Mouse (Mus musculus) liver (tissue): Measurements from ENCODE around the gene Kcna7.
A peak's percentile ranks its signal among the peaks of the same experiment; 100 is the strongest.
"Not testable (repeated sequence)": the region's sequence is repeated elsewhere in the genome, so short reads cannot be mapped to it uniquely, and the experiment has no call there.

Experiments
- DNase-seq: peaks from one replicate; pipeline ENCODE4 v3.0.0-alpha.2; 2020; ENCODE audit warnings: mixed read lengths

Gene Kcna7

GRCm38 (mm10) chr7:45395578-45396336 lies 9.7 kb upstream of the Kcna7 start, which contains the start of gene Snrnp70:
Snrnp70 (minus strand) TSS chr7:45395742.
- DNase-seq: peak; percentile 100

GRCm38 (mm10) chr7:45396337-45396775 lies 9.1 kb upstream of the Kcna7 start:
- not testable (repeated sequence) for DNase-seq

DNA sequence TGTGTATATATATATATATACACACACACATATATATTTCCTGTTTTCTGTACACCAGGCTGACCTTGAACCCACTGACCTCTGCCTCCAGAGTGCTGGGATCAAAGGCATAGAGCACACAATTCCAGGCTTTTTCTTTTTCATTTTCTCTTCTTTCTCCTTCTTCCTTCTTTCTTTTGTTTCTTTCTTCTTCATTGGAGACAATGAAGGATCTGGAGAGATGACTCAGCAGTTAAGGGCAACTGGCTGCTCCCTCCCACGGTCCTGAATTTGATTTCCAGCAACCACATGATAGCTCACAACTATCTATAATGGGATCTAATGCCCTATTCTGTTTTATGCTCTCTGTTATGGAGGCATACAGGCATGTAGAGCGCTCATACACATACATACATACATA lies 8.7 kb upstream of the Kcna7 start:
- DNase-seq: no peak

DNA sequence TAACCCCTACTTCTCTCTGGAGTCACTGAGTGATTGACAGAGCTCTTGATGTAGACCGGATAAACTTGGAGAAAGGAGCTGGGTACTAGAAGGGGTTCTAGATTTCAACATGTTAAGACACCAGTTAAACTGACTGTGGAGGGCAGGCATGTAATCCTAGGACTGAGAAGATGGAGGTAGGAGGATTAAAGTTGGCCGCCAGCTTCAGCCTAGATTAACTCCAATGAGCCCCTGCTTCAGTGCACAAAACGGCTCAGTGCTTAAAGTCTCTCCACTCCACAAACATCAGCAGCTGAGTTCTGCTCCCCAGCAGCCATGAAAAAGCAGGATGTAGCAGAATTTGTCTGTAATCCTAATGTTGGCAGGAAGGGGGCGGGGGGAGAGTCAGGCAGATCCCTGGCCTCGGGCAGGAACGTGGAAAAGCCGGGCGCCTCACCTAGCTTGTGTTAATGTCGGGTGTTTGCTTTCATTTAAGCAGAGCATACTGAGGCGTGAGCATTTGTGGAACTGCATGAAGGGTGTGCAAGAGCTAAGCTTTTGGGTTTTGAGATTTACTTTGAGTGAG lies 3.9 kb upstream of the Kcna7 start:
- no peak for DNase-seq

DNA sequence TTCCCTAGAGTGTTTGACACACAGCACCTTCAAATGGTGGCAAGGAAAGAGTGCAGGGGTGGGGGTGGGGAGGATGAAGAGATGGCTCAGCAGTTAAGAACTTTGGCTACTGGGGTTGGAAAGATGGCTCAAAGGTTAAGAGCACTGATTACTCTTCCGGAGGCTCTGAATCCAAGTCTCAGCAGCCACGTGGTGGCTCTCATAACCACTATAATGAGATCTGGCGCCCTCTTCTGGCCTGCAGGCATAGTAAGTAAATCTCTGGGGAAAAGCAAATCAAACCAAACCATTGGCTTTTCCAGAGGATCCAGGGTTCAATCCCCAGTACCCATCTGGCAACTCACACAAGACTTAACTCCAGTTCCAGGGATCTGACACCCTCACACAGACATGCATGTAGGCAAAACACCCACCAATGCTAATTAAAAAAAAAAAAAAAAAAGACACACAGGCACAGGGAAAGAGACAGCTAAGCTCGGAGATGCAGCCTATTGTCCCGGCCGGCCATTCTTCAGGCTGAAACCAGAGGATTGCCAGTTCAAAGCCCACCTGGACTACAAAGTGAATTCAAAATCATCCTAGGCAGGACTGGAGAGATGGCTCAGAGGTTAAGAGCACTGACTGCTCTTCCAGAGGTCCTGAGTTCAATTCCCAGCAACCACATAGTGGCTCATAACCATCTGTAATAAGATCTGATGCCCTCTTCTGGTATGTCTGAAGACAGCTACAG lies 1.8 kb upstream of the Kcna7 start:
- DNase-seq: peak; percentile 77

- DNase-seq: no peak
These were observed 1.0 kb downstream of the Kcna7 start for GRCm38 (mm10) chr7:45406157-45407156.

- DNase-seq: no peak
These were observed 2.4 kb downstream of the Kcna7 start for GRCm38 (mm10) chr7:45407836-45408235.

DNA sequence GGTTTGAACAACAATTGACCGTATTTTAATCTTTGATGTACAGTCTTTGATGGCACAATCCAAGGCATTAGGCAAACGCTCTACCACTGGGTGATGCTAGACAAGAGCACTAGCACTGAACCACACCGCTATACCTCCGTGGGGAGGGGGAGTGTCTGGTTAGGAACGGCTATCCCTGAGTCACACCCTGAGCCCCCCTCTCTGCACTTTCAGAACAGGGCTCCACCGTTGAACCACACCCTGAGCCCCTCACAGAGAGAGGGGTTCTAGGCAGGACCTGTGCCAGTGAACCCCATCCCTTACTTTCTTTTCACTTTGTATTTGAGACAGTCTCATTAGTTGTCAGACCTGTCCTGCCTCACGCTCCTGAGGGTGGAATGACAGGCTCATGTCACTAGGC lies 2.9 kb downstream of the Kcna7 start:
- no peak for DNase-seq

DNA sequence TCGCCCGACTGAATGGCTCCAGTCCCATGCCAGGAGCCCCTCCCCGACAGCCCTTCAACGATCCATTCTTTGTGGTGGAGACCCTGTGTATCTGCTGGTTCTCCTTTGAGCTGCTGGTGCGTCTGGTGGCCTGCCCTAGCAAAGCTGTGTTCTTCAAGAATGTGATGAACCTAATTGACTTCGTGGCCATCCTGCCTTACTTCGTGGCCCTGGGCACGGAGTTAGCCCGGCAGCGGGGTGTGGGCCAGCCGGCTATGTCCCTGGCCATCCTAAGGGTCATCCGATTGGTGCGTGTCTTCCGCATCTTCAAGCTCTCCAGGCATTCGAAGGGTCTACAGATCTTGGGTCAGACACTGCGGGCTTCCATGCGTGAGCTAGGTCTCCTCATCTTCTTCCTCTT lies 3.5 kb downstream of the Kcna7 start:
- DNase-seq: no peak

DNA sequence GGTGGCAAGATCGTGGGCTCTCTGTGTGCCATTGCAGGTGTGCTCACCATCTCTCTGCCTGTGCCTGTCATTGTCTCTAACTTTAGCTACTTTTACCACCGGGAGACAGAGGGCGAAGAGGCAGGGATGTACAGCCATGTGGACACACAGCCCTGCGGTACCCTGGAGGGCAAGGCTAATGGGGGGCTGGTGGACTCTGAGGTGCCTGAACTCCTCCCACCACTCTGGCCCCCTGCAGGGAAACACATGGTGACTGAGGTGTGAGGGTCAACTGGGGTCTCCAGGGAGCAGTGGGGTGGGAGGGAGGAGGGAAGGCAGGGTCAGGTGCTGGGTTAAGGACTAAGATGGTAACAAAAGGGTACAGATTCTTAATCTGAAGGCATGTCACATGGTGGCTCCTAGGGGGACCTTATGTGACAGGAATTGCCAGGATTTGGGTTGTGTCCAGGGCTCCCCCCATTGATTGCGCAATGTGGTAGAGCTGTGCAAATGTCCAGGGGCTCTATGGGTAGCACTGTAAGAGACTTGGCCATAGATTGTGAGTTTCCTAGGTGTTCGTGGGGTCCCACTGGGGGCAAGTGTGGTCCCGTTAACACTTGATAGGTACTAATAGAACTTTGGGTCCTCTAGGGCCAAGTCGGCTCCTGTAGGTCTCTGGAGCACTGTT lies 4.2 kb downstream of the Kcna7 start:
- no peak for DNase-seq

GRCm38 (mm10) chr7:45412421-45412820 lies 7.0 kb downstream of the Kcna7 start:
- DNase-seq: no peak

DNA sequence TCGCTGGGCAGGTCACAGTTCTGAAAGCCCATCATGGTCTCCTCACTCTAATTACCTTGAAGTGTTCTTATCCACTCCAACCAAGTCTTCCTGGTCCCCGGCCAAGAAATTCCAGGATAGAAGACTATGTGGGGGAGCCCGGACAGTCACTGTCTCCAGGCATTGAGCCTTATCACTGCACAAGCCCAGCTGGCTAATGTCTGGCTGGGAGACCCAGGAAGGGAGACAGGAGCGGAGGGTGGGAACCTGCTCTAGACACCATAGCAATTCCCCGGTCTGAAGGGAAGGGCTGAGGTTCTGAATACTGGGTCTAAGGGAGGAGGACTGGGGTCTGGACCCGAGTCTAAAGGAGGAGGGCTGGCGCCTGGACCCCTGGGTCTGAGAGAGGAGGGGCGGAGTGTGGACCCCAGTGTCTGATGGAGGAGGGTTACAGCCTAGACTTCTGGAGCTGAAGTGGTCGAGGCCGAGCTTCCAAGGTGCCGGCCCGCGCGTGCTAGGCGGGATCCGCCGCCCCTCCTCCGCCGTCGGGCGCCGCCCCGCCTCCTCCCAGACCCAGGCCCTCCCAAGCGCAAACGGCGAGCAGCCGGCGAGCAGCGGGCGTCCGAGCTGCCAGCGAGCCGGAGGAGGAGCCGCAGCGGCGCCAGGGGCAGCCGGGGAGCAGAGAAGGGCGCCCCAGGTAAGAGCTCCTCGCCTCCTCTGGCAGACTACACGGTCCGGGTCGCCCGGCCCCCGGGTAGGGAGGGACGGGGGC lies 7.8 kb downstream of the Kcna7 start, which contains the start of gene Ntf5:
Gene Ntf5, plus strand, starts transcription at position 583 of the 751 bp plus-strand sequence.
- peak; percentile 44 for DNase-seq

DNA sequence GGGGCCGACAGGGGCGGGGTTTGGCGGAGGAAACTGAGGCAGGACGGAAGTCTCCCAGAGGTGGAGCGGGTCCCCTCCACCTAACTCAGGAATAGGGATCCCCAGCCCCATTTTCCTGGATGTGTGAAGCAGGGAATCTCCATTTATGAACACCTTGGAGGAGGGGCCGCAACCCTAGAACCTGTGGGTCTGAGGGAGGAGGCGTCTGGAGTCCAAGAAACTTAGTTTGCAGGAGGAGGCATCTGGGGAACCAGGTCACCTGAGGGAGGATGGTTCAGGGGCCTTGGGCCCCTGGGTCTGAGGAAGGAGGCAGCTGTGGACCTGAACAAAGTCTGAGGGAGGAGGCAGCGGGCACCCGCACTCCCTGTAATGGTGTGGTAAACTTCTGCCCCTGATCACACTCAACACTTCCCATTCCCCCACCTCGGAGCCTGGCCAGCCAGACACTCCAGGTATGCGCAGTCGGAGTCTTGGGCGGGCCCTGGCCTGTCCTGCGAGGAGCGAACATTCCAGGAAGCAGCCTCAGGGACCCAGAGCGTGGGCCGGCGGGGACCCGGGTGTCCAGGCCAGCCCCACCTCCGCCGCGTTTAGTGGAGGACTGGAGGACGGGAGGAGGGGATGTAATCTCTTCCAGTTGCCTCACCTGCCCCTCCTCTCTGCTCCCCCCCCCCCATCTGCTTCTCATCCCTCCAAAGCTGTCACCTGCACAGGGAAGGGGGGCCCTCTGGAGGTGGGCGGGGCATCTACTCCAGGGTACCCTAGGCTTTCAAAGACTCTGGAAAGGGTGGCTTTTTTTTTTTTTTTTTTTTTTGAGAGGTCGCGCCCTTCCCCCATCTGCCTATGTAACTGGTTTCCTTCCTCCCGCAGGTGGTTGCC lies 8.6 kb downstream of the Kcna7 start:
- no peak for DNase-seq

DNA sequence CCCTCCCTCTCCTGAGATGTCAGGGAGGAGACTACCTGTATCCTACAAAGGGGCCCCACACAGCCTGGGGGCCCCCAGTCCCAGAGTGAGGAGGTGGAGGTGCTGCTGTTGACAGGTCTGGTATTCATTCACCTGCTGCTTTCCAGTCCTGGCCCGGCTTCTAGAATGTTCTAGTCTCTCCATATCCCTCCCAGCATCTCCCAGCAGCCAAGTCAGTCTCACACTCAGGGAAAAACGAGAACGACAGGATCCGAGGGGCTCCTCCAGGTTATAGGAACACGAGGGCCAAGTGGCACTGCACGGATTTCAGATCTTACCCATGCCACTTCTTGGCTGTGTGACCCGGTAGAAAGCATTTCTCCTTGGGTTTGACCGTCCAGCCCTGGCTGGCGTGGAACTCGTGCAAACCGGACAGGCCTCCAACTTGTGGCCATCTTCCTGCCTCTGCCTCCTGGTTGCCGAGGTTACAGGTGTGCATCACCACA lies 9.3 kb downstream of the Kcna7 start:
- DNase-seq: no peak

- DNase-seq: no peak
These were observed 10.2 kb downstream of the Kcna7 start for GRCm38 (mm10) chr7:45415636-45416035.

DNA sequence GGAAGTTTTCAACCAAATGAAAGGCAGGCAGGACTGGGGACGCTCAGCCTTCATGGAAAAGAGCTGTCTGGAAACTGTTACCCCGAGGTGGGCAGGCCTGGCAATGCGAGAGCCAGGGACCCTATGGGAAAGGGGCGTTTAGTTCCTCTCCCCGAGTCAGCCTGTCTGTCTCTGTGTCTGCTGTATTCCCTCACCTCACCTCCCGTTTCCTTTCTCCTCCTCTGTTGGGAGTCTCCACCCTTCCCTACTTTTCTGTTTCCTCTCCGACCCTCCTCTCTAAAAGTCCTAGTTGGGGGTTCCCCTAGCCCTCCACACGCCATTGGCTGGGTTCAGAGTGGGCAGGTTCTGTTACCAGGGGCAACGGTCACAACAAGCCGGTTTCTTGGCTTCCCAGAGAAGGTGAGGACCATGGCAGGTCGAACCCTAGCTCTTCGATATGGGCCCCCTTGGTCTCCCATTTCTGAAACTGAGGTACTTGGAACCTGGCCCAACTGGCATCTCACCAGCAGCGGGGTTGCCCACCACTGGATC lies 12.6 kb downstream of the Kcna7 start:
- no peak for DNase-seq

DNA sequence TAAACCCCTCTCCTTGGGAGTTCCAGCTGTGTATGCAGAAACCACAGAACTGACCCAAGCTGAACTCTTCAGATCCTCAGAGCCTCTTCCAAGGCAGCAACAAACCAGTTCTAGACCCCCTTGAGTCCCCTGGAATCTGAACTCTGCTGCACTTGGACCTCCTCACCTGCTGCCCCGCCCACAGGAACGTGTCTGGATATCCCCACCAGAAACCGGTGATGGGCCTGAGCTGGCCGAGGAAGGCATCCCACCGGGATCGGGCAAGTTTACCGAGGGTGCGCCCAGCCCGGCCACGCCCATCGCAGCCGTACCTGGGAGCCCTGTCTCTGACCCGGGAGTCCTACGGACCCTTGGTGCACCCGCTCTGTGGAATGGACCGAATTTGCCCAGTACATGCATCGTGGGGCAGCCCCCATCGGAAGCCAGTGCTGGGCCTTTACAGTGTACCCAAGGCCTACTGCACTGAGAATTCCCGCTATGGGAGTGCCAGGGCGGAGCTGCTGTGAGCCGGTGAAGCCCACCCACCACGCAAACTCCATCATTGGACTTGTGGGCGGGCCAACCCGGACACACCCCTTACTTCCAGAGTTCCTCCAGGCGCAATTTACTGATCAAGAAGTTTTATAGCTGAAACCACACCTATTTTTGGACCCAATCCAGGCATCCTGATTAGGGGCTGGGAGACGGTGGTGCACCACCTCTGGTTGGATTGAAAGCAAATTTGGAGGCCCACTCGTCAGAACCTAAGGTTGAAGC lies 14.6 kb downstream of the Kcna7 start:
- no peak for DNase-seq

DNA sequence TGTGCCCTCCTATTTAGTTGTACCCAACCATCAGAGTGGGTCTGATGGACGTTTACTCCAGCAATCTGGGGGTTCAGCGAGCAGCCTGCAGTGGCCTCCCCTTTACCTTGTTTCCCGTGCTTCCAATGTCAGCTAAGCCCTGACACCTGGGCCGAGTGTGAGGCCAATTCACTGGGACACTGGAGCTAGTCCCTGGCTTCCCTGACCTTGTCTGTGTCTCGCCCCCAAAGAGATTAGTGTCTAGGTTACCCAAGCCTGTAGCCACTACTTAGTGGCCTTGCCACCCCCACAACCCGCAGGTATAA lies 15.1 kb downstream of the Kcna7 start, which contains the start of gene Lhb:
Gene Lhb, plus strand, starts transcription at position 206 of the 305 bp plus-strand sequence.
- DNase-seq: no peak

DNA sequence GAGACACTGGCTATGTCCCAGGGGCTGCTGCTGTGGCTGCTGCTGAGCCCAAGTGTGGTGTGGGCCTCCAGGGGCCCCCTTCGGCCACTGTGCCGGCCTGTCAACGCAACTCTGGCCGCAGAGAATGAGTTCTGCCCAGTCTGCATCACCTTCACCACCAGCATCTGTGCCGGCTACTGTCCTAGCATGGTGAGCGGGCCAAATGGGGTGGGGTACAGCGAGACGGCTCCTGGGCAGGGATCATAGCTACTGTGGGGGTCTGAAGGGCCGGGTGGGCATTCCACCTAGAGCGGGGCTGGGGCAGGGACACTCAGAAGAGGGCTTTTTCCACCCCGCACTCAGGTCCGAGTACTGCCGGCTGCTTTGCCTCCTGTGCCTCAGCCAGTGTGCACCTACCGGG lies 15.7 kb downstream of the Kcna7 start:
- no peak for DNase-seq
